Mouse (Mus musculus) liver, adult 2 months (tissue): ENCODE data around the gene Defb20.

Experiments used
- CTCF ChIP-seq: fragments of 200-500 bp; IDR thresholded peaks from 2 replicates; pipeline ENCODE4 v1.5.1; 2011; ENCODE audit warnings: low read depth, low read length, control low read depth
- POLR2A ChIP-seq: fragments of 200-500 bp; IDR thresholded peaks from 2 replicates; pipeline ENCODE4 v1.6.1; 2011; ENCODE audit warnings: low read length, control low read depth; ENCODE audit not compliant: insufficient read depth; ENCODE audit errors: extremely low read depth

GRCm38 (mm10) chr2:152439833-152440232, 37.0 kb upstream of the Defb20 start:
- TF ChIP-seq CTCF (no peak), POLR2A (no peak)
